Mouse (Mus musculus) layer of hippocampus, adult 9-10 months (tissue): Measurements from ENCODE around the gene Ttc7b.

Experiments used
- DNase-seq: peaks from one replicate; pipeline ENCODE4 v3.0.0; 2022; ENCODE audit warnings: low spot score

The Ttc7b gene

DNA sequence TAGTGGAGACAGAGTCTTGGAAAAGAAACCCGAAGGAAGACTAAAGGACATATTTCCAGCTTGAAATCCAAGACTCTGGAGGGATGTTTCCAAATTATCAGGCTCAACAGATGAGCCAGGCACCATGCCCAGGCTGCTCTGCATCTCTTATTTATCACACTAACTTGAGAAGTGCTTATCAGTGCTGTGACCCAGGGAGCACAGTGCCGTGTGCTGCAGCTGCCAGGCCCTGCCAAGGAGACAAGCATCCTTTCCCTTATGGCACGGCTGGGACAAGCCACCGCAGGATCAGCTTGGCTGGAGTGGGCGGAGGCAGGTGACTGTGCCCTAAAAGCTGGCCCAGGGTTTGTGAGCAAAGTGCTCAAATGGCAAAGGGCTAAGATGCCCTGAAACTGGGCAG, 184.4 kb downstream of the Ttc7b start:
- no peak for DNase-seq

DNA sequence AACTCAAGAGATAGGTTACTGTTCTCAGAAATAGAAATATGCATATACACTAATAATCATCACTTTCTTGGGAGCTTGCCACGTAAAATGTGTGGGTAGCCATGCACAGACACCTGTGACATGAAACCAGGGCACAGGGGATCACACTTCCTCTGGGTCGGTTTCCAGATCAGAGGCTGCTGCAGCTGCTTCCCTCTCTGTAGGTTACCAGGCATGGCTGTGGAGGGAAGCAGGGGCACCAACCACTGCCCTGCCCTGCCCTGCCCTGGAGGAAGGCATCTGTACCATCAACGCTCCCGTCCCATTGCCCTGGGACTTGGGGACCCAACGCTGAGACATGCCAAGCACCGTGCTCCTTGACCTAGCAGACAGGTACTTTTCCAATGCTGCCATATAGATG, 188.8 kb downstream of the Ttc7b start:
- DNase-seq = no peak

DNA sequence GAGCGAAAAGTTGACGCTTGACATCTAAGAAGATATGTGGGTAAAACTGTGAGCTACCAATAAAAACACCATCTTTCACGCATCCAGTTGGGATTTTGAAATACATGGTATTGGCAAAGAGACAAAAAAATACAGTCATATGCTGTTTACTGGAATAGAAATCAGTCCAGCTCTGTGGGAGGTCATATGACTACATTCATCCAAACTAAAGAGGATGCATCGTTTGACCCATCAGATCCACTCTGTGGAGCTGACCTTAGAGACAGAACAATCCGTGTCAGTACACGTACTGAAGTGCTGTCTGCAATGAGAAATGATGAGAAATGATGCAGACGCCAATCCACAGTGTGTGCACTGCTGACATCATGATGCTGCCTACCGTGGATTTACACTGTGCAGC, 190.4 kb downstream of the Ttc7b start:
- no peak for DNase-seq

DNA sequence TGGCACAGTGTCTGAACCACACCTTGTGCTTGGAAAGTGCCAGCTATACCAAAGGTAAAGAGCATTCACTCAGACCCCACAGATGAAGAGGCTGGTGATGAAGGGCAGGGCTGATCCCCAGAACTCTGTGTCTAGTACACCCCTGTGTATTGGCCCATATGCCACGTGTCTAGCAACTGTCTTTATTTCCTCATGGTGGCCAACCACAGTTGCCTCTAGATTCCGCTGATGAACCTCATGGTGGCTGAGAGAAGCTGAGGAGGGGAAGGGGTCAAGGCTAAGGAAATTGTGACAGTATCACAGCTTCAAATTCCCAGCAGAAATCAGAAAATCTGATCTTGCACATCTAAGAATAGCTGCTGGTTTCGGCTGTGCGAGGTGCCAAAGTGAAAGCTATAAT, 191.6 kb downstream of the Ttc7b start:
- no peak for DNase-seq

DNA sequence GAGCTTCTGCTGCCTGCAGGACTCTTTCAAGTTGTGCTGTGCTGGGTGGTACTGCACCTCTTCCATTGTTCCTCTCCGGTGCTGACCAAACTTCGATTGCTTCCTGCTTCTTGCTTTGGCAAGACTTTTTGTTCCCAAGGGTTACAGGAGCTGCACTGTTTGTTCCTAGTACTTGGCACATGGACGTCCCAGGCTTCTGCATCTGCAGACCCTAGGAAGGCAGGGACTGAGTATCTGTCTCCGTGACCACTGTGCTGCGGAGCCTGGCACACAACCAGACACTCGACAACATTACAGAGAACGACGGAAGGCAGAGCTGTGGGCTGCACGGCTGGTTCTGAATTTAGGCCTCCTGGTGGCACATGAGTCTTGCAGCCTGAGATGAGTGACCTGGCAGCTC, 192.1 kb downstream of the Ttc7b start:
- DNase-seq = no peak

DNA sequence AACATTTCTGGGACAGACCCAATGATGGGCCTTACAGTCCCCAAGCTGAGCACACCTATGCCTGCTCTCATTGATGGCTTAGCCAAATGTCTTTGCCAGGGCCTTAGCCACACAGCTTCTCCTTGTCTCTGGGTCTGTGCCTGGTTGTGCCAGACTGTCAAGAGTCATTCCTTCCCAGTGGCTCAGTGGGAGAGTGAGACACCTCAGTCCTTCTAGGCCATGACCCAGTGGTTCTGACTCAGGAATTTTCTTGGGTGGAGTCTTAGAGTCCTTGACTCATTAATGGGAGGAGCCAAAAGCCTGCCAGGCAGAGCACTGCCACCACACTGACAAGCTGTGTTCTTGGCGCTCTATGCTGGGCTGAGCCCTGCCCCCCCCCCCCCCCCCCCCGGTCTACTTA, 193.9 kb downstream of the Ttc7b start:
- DNase-seq = no peak

DNA sequence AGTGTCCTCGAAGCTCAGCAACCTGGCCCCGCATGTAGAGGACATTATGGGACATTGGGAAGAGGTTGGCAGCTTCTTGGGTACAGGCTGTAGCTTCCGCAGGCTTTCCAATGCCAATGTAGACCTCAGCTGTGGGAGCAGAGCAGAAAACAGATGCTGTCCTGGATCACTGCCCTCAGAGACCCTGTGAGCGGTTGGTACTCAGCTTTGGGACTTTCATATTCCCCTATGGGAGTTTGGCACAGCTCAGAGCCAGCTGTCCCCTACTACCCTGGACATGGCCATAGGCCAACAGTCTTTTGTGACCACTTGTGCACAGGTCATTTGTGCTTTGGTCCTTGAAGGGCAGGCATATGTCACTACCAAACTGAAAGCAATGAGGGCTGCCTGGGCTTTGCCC, 195.0 kb downstream of the Ttc7b start:
- DNase-seq = no peak

DNA sequence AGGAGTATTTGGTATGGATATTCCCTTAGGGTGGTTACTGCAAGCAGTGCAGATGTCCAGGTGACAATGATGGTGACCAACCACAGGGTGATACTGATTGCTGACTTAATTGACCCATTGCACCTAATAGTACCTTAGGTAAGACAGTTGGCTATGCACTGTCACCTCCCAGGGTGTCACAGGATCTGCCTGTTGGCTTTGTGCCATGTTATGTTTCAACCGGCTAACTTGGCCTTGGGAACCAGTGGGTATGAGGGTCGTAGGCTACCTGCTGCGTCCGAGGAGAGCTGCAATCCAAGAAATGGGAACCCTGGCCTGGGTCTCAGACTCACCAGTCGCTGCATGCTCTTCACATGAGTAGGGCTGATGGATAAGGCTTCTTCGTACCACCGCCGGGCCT, 195.4 kb downstream of the Ttc7b start:
- DNase-seq = no peak

DNA sequence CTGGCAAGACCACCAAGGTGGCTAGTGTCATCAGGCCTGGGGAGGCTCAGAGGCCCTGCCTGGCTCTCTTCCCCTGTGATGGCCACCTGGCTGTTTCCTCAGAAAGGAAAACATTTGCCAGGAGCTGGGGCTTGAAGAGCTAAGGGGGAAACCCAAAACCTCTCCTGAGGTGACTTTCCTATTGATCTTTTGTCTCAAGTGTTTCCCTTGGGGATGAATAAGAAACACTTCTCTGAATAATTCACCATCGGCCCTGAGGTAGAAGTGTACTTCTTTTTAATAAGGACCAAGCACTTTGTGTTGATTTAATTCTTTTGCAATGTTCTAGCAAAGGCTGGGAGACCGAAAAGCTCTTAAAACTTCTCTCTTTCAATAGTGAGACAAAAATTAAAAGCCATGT, 197.0 kb downstream of the Ttc7b start:
- DNase-seq = no peak

DNA sequence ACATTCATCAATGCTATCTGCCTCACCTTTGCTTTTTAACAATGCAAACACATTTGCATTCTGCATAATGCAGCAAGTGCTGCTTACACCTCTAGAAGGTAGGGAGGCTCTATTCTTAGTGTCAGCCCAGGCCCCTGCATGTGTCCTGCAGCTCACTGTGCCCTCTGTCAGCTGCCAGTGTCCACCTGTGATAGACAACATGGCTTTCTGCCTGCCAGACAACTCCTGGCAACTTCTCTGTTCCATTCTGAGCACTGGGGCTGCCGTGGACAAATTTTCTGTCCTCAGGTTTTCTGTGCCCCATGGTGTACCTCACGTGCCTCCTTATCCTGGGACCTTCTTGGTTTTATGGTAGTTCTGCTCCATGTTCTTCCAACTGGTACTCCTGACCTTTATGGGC, 198.4 kb downstream of the Ttc7b start:
- no peak for DNase-seq

DNA sequence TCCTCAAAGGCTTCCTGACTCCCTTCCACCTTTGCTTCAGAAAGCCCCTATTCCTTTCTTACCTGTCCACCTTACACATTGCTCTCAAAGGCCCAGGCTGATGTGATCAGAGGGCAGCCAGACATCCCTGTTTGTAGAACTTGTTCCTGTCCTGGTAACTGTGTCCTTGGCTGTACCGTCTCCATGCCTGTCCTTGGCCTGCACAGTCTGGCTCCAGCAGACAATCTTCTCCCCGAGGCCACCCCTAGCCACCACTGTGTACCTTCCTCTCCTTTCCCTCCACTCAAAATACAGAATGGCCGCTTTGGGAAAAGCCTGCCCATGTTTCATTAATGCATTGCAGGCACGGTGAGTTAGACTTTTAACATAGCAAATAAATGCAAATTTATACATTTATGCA, 199.1 kb downstream of the Ttc7b start:
- no peak for DNase-seq

DNA sequence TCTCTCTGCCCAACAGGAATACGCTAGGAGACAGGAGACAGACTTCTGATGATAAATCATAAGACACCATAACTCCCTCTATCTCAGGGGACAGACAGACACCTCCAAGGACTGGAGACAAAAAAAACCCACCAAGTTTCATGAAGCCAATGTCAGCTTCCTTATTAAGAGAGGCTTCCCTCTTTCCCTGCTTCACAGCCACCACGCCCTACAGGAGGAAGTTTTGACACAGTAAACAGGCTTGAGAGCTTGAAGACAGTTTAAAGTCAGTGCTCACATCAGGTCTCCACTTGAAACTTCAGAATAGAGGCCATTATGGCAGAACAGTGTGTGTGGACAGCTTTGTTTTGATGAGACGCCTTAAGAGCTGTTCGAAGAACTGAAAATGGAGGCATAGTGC, 200.9 kb downstream of the Ttc7b start:
- DNase-seq = no peak

DNA sequence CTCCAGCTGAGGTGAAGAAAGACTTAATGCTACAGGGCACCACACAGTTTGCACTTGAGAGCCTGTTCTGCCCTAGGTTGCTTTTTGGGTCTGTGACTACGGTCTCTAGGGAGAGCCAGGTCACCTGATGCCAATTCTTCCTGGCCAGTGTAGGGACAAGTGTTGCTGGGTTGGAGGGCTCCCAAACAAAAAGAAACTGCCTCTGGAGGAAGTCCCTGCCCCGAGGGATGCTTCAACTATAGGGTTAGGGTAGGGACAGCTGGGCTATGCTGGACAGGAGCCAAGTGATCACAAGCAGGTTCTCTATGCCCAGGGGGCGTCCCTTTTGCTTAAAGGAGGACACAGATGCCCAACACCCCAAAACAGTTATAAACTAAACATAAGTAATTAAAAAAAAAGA, 202.7 kb downstream of the Ttc7b start:
- DNase-seq = no peak

DNA sequence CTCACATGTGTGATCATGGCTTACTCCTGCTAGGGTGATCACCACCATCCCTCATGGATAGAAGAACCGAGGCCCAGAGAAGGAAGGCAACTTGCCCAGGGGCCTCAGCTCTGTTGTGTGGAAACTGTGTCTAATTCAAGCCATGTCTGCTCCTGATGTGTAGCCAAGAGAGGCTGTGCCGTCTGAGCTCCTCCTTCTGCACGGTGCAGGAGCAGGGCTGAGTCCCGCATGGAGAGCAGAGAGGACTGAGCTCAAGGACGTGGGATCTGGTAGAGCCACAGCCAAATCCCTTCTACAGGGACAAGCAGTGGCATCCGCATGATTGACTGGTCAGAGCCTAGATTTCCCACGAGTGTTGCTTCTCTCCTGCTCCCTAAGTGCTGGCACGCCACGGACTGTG, 204.5 kb downstream of the Ttc7b start:
- DNase-seq = no peak

DNA sequence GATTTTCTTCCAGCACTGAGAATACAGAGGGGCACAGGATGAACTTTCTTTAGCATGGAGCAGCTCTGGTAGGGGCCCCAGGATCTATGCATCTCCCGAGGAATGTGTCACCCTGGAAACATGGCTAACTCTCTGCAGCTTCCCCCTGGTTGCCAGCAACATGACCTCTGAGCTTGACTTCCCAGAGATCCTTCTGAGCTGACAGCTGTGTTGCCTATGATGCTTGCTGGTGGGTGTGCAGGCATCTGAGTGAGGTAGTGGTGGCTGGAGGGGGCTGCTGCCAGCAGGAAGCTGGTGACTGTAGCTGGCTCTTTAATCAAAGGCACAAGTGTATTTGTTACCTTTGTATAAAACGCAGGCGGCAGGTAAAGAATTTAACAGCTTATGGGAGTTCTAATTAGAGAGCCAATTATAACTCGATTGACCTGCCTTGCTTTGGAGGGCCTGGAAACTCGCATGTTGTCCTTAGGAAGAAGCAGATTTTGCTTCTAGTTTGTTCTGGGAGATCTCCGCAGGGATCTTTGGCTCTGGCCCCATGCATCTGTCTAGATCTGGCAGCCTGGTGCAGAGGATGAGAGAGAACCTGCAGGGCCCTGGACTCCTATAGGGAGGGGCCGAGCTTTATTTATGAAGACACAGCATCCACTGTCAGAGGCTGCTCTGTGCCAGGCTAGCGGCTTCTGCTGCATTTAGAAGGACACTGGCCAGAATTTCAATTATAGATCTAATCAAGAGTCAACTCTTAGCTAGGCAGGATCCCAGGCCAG, 205.3 kb downstream of the Ttc7b start:
- DNase-seq = no peak

DNA sequence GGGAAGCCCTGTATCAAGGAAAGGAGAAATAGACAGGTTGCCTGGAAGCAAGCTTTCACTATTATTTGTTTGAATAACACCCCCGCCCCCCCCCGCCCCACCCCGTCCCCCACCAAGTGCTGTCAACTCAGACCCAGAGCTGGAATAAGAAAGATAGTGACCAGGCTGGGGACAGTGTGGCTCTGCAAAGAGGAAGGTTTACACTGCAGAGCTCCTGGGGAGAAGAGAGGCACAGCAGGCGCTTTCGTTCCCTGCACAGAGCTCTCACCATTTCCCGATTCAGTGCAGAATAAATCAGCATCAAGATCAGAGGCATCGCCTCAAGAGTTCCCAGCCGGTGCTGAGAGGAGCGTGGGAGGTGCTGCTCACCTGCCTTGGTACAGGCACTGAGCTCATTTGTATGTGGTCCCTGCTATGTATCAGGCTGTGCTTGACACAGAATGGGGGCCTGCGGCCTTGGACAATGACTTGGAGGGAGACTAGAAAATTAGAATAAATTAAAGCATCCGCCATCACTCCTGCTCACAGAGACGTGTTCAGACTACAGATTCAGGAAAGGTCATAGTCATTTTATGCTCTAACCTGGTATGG, 206.7 kb downstream of the Ttc7b start:
- no peak for DNase-seq

DNA sequence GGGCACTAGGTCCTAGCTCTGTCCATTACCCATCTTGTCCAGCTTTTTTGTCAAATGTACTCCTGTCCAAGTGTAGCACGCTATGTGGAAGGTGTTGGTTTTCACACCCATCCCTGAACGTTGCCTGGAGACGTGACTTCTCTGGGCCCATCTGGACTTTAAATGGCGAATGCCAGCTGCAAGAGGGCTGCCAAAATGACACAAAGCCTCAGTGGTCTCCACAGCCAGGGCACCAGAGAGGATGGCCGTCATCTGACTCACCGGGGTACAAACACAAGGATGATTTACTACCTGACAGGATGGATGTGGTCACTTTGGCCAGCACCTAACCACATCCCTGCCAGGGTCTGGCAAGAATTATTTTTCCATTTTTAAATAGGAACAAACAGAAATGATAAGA, 207.4 kb downstream of the Ttc7b start:
- DNase-seq = no peak

DNA sequence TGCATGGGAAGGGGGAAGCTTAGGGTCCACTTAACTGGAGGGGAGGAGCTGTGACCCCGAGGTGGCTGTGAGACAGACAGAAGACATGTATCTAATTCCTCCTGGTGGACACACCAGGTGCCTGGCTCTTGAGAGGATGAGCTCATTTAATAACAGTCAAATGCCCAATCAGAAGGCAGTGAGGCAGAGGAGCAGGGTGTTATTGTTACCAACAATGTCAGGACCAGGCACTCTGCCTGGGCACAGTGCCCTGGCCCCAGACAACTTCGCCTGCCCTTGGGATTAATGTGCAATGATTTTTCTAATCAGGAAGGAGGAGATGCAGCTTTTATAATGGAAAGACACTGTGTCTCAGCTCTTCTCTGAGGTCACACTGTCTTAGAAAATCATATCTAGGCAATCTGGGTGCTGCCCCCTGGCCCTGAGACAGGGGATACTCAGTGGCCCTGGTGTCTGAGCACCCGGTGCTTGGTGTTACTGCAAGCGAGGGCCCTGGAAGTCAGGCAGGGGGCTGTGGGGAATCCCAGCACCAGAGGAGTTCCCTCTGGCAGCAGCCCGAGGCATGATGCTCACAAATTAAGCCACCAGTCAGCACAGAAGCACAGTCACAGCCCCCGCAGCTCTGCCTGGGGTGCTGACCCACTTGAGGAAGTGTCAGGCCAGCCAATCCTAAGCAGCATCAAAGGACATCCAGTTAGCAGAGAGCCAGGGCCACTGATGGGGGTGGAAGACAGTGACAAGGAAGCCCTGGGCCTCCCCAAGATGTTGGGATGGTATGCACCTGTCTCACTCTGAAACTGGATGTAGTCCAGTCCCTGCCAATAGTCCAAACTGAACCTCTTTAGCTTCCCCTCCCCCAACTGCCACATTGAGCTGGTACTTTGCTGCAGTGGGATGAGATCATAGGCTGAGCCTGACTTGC, 209.9 kb downstream of the Ttc7b start:
- DNase-seq = no peak

DNA sequence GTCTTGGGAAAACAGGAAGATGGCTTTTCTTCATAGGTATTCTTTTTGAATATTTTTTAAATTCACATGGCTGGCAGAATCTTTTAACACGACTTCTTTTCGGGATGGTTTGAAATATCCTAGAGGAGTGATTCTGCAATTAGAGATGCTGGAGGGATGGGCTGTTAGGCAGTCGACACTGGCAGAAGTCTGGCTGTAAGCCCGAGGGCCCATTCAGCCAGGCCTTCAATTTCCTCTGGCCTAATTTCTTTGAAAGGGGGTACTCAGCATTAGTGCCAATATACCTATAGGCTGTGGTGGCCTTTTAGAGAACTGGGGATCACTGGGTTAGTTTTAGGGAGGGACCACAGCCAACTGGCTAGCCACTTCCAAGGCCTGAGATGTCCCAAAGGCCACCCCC, 211.4 kb downstream of the Ttc7b start:
- DNase-seq = no peak

DNA sequence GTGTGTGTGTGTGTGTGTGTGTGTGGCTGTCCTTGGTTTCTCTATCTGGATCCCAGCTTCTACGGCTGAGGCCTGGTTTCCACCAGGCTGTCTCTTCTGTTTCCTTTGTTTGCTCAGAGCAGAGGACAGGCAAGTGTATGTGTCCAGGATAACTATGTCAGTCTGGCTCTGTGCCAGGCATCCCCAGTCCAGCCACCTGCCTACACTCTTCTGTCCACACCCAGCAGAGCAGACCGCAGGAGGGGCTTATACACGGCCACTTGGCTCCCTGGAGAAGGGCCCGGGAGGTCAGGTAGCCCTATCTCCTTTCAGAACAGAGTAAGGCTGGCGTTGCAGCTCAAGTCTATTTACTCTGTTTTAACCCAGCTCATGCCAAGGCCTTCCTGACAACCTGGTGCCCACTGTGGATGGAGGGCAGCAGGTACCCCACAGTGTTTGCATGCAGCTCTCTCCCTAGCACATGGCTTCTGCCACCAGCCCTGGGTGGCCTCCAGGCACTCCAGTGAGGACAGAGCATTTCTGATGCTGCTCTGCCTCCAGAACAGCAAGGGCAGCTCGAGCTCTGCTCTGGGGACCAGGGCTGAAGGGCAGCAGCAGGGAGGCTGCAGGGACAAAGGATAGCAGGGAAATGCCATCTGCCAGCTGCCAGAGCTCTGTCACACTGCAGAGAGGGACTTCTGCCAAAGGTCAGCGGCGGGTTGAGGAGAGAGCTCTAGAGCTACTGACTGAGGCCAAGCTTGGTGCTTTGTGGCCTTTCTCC, 212.9 kb downstream of the Ttc7b start:
- no peak for DNase-seq

DNA sequence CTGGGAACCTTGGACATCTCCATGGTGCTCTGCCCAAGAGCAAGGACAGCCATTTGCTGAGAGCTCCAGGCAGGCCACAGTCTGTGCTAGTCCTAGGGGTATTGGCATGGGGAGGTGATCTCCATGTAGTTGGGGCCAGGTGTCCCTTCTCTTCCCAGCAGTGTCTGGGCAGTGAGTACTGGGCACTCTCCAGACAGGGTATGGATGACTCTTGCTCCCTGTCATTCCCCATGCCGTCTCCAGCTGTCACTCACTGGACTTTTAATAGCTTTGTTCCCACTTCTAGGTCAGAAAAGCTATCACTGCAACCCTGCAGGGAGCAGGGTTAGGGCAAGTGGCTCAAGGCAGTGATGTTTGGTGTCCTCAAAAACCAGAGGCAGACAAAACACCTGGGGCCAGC, 214.3 kb downstream of the Ttc7b start:
- DNase-seq = no peak

DNA sequence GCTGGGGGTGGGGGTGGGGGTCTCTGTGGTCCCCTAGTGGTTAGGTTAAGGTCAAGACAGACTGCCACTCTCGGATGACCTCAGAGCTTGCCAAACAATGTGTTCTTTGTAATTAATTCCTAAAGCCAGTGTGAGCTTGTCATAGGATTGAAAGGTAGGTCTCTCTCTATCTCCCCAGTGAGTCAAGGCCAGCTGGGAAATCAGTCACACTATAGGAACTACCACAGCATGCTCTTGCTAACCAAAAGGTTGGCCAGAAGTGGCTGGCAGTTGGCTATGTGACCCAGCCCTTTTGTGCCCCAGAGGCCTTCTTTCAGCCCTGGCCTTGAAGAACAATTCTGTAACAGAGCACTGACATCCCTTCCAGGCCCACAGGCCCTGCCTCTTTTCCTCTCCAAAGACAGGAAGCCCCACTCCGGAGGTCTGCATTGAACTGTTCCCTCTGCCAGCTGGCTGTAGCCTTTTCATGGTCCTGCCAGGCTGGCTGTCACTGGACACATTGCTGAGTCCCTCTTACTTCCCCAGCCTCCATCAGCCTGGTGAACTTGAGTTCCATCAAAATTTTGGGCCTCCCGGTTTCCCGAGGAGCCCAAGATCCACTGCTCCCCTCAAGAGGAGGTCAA, 215.5 kb downstream of the Ttc7b start:
- no peak for DNase-seq
